In genomic region chr11:49108833-49109232, GRCm38 (mm10) we compare ENCODE assay signal across 10 mouse cellular contexts. TPM values are rescaled to one million over a fixed set of nuclear protein-coding genes. Genes with fewer than 3 reads are reported as not detected.
A peak's percentile ranks its signal among the peaks of the same experiment; 100 is the strongest.
DNase-seq lines count a peak whose midpoint lies in the region; ATAC-seq and TF ChIP-seq lines count a peak whose summit lies in the region.
"Had no signal": no experiment of that assay in that cellular context is flagged by ENCODE, and none has a peak within 500 bp of the region (broad histone marks: within the 10 kb centered on the region; RNA-seq: fewer than 3 reads in every experiment).

No protein-coding gene starts in this region.

- DNase-seq in cerebellum, adult 2 months: no peak
- DNase-seq in cerebellum, adult 11-12 months: no peak
- no peak for DNase-seq in left cerebral cortex, adult 2 months (ENCODE audit: extremely low spot score in 1 of 2, low spot score in 2 of 2)
- DNase-seq in left cerebral cortex, postnatal 4 days: no peak
- peak; percentile 86 for DNase-seq in NIH3T3 (ENCODE audit: low read depth)
- peak; percentile 34 for DNase-seq in right cerebral cortex, postnatal 14 days
- no peak for DNase-seq in gastrocnemius, adult 18-20 months (ENCODE audit: low spot score)

- WGBS in cerebellum, adult 2 months: 36% methylated on average over 1 of the region's 1 CpGs
- WGBS in intestine, embryonic 15.5 days: 44% methylated on average over 1 of the region's 1 CpGs

- no peaks in the 10 kb centered on the region for H3K9me3 ChIP-seq in intestine, embryonic 15.5 days
- H3K9me3 ChIP-seq: heart, embryonic 15.5 days; megakaryocyte, embryonic 14.5 days had no signal

- no peak overlapping the region for H3K4me2 ChIP-seq in intestine, embryonic 15.5 days (replicated peaks)
- H3K4me2 ChIP-seq: heart, embryonic 15.5 days had no signal

- TF ChIP-seq CTCF in cerebellum, adult 2 months (IDR thresholded peaks at IDR 0.05; ENCODE audit: borderline replicate concordance, insufficient read depth, low read depth, low read length): peak; percentile 23; the same call in 1 of the 2 replicates
- TF ChIP-seq CTCF in left cerebral cortex, adult 2 months (IDR thresholded peaks at IDR 0.05): peak; percentile 70

- no peak overlapping the region for H3K27ac ChIP-seq in cerebellum, adult 2 months (ENCODE audit: insufficient read depth, low read length)
- H3K27ac ChIP-seq in left cerebral cortex, adult 2 months: no peak overlapping the region
- H3K27ac ChIP-seq in intestine, embryonic 15.5 days: no peak overlapping the region
- H3K27ac ChIP-seq: heart, embryonic 15.5 days had no signal

- no peaks in the 10 kb centered on the region for H3K4me1 ChIP-seq in cerebellum, adult 2 months (ENCODE audit: control insufficient read depth, insufficient read depth, low read length)
- H3K4me1 ChIP-seq in intestine, embryonic 15.5 days (replicated peaks): no peaks in the 10 kb centered on the region
- H3K4me1 ChIP-seq: heart, embryonic 15.5 days had no signal

- no peaks in the 10 kb centered on the region for H3K36me3 ChIP-seq in intestine, embryonic 15.5 days
- H3K36me3 ChIP-seq: heart, embryonic 15.5 days had no signal

- no peak overlapping the region for H3K4me3 ChIP-seq in cerebellum, adult 2 months (replicated peaks; ENCODE audit: insufficient read depth, low read depth, low read length)
- H3K4me3 ChIP-seq in left cerebral cortex, adult 2 months: no peak overlapping the region
- no peak overlapping the region for H3K4me3 ChIP-seq in intestine, embryonic 15.5 days (replicated peaks)
- H3K4me3 ChIP-seq: heart, embryonic 15.5 days; megakaryocyte, embryonic 14.5 days had no signal

- TF ChIP-seq POLR2A in cerebellum, adult 2 months (IDR thresholded peaks at IDR 0.05; ENCODE audit: borderline replicate concordance, insufficient read depth, low read length): no peak

- ATAC-seq in intestine, embryonic 15.5 days: peak; percentile 23; the same call in 1 of the 2 replicates

- intact Hi-C loops in left cerebral cortex, adult 2 months (cut with DNase I): loop anchor here (10.0 kb wide), 1 partner anchor 446 kb away; the partner anchor contains the start of gene Olfr1380
- intact Hi-C loops in left cerebral cortex, postnatal 4 days (cut with DNase I): loop anchor here (5.0 kb wide), 1 partner anchor 317 kb away; no protein-coding TSS in a partner anchor

- H3K27me3 ChIP-seq in cerebellum, adult 2 months (ENCODE audit: control insufficient read depth, insufficient read depth, low read length): no peaks in the 10 kb centered on the region
- no peaks in the 10 kb centered on the region for H3K27me3 ChIP-seq in intestine, embryonic 15.5 days (replicated peaks)
- H3K27me3 ChIP-seq: heart, embryonic 15.5 days; megakaryocyte, embryonic 14.5 days had no signal

- H3K9ac ChIP-seq in intestine, embryonic 15.5 days: no peak overlapping the region
- H3K9ac ChIP-seq: heart, embryonic 15.5 days had no signal

RNA-seq across cellular contexts. Expression of gene Olfr1396, which starts 5.8 kb away (rescaled TPM):
- polyA plus RNA-seq in cerebellum, adult 2 months (2012; rRNA removed): not detected in 2 replicates
- total RNA-seq in left cerebral cortex, adult 2 months (2021): not detected
- total RNA-seq in left cerebral cortex, postnatal 4 days (2021): not detected
- not detected in 2 replicates for polyA plus RNA-seq in intestine, embryonic 15.5 days (2015; fragmentation: Nextera tagmentation; extraction: Ambion mirVana)
- not detected for total RNA-seq in gastrocnemius, adult 18-20 months (2021)

RNA-seq across cellular contexts. Expression of gene Ifi47, which starts 32.4 kb away (rescaled TPM):
- polyA plus RNA-seq in cerebellum, adult 2 months (2012; rRNA removed): 1.6 TPM in 2 replicates
- under 1 TPM; 0.45 to 0.68 TPM for total RNA-seq in left cerebral cortex, adult 2 months (2021)
- under 1 TPM; 0.48 to 0.90 TPM for total RNA-seq in left cerebral cortex, postnatal 4 days (2021)
- 3.1 and 3.2 TPM in 2 replicates for polyA plus RNA-seq in intestine, embryonic 15.5 days (2015; fragmentation: Nextera tagmentation; extraction: Ambion mirVana)
- total RNA-seq in gastrocnemius, adult 18-20 months (2021): 1 to 10 TPM; 1.1 to 2.3 TPM

RNA-seq across cellular contexts. Expression of gene Olfr1395, which starts 33.2 kb away (rescaled TPM):
- polyA plus RNA-seq in cerebellum, adult 2 months (2012; rRNA removed): 0.11 TPM in 1 of 2 replicates, not detected in the other
- total RNA-seq in left cerebral cortex, adult 2 months (2021): not detected
- not detected for total RNA-seq in left cerebral cortex, postnatal 4 days (2021)
- polyA plus RNA-seq in intestine, embryonic 15.5 days (2015; fragmentation: Nextera tagmentation; extraction: Ambion mirVana): not detected in 2 replicates
- total RNA-seq in gastrocnemius, adult 18-20 months (2021): not detected
- polyA plus RNA-seq: heart, embryonic 15.5 days had no signal

RNA-seq across cellular contexts. Expression of gene Tgtp2, which starts 44.8 kb away (rescaled TPM):
- polyA plus RNA-seq in cerebellum, adult 2 months (2012; rRNA removed): 1.4 and 2.3 TPM in 2 replicates
- under 1 TPM in 1 of 2 experiments, not detected in 1; 0.50 TPM for total RNA-seq in left cerebral cortex, adult 2 months (2021)
- total RNA-seq in left cerebral cortex, postnatal 4 days (2021): not detected
- polyA plus RNA-seq in intestine, embryonic 15.5 days (2015; fragmentation: Nextera tagmentation; extraction: Ambion mirVana): 0.56 and 0.88 TPM in 2 replicates
- 1 to 10 TPM in 1 of 2 experiments, not detected in 1; 2.5 TPM for total RNA-seq in gastrocnemius, adult 18-20 months (2021)

RNA-seq across cellular contexts. Expression of gene Olfr1394, which starts 45.3 kb away (rescaled TPM):
- polyA plus RNA-seq in cerebellum, adult 2 months (2012; rRNA removed): not detected in 2 replicates
- not detected for total RNA-seq in left cerebral cortex, adult 2 months (2021)
- not detected for total RNA-seq in left cerebral cortex, postnatal 4 days (2021)
- not detected in 2 replicates for polyA plus RNA-seq in intestine, embryonic 15.5 days (2015; fragmentation: Nextera tagmentation; extraction: Ambion mirVana)
- not detected for total RNA-seq in gastrocnemius, adult 18-20 months (2021)
- polyA plus RNA-seq: heart, embryonic 15.5 days had no signal

Comparison
In these comparisons a context has a peak if more than half of its experiments do, and no peak if none do; other contexts are left out.
1. DNase-seq: peak in NIH3T3 (single experiment) and right cerebral cortex, postnatal 14 days (single experiment); none in cerebellum, adult 2 months (0 of 2), cerebellum, adult 11-12 months (single experiment), left cerebral cortex, adult 2 months (0 of 2), left cerebral cortex, postnatal 4 days (single experiment) and gastrocnemius, adult 18-20 months (single experiment).